Mouse (Mus musculus) liver, postnatal 0 days (tissue): ENCODE results near the gene Edaradd.

Experiments
- CTCF ChIP-seq: sonication (generic); IDR thresholded peaks from 2 replicates; pipeline ENCODE4 v1.5.1; 2016; ENCODE audit warnings: antibody characterized with exemption, low read depth
- EP300 ChIP-seq: IDR thresholded peaks from 2 replicates; pipeline ENCODE4 v1.6.1; 2016; ENCODE audit warnings: antibody characterized with exemption, low read depth, mild to moderate bottlenecking

- TF ChIP-seq CTCF (no peak), EP300 (no peak)
These were observed 91.7 kb downstream of the Edaradd start for GRCm38 (mm10) chr13:12428556-12428955.
